Mouse (Mus musculus) bone marrow, adult 2 months (tissue): ENCODE data around the gene AW822073.
"Not testable (repeated sequence)": the region's sequence is repeated elsewhere in the genome, so short reads cannot be mapped to it uniquely, and the experiment has no call there.

Experiments used
- CTCF ChIP-seq: fragments of 200-500 bp; IDR thresholded peaks from 2 replicates; pipeline ENCODE4 v1.5.1; 2011; ENCODE audit warnings: low read length, control low read depth; ENCODE audit not compliant: control insufficient read depth, insufficient read depth
- POLR2A ChIP-seq: fragments of 200-500 bp; IDR thresholded peaks from 2 replicates; pipeline ENCODE4 v1.6.1; 2011; ENCODE audit warnings: low read depth, mild to moderate bottlenecking, control low read depth, low read length, borderline replicate concordance; ENCODE audit not compliant: control insufficient read depth

GRCm38 (mm10) chr10:58238984-58239740 lies 14.4 kb upstream of the AW822073 start:
- TF ChIP-seq POLR2A, CTCF: not testable (repeated sequence)
